Mouse (Mus musculus) kidney, embryonic 15.5 days (tissue): ENCODE results near the gene Snx9. TPM values are rescaled to one million over a fixed set of nuclear protein-coding genes. Genes with fewer than 3 reads are reported as not detected.

ENCODE experiments used
- ATAC-seq: fragments of 200-750 bp; cut with Nextera tagmentation; replicated peaks from 2 replicates; pipeline ENCODE4 v1.8.0; 2017; ENCODE audit warnings: moderate TSS enrichment; ENCODE audit not compliant: low FRiP score
- H3K27ac ChIP-seq: fragments of 300-500 bp; sonication (generic); 2 replicates; pipeline ENCODE4 v1.5.1; 2015; ENCODE audit warnings: mild to moderate bottlenecking, inconsistent platforms
- H3K27me3 ChIP-seq: fragments of 300-500 bp; sonication (generic); 2 replicates; pipeline ENCODE4 v1.6.1; 2015; ENCODE audit warnings: inconsistent platforms
- H3K36me3 ChIP-seq: fragments of 300-500 bp; sonication (generic); 2 replicates; pipeline ENCODE4 v1.6.1; 2015; ENCODE audit warnings: inconsistent platforms
- H3K4me1 ChIP-seq: fragments of 300-500 bp; sonication (generic); 2 replicates; pipeline ENCODE4 v1.6.1; 2015; ENCODE audit warnings: inconsistent platforms
- H3K4me2 ChIP-seq: fragments of 300-500 bp; sonication (generic); 2 replicates; pipeline ENCODE4 v1.6.1; 2015; ENCODE audit warnings: moderate library complexity, mild to moderate bottlenecking, inconsistent platforms
- H3K4me3 ChIP-seq: fragments of 300-500 bp; sonication (generic); replicated peaks from 2 replicates; pipeline ENCODE4 v1.5.1; 2015; ENCODE audit warnings: mild to moderate bottlenecking, inconsistent platforms
- H3K9ac ChIP-seq: fragments of 300-500 bp; sonication (generic); 2 replicates; pipeline ENCODE4 v1.6.1; 2015; ENCODE audit warnings: mild to moderate bottlenecking, inconsistent platforms
- H3K9me3 ChIP-seq: fragments of 300-500 bp; sonication (generic); replicated peaks from 2 replicates; pipeline ENCODE4 v1.6.1; 2016; ENCODE audit warnings: inconsistent platforms
- WGBS: fragments of 180-500 bp; shearing (Covaris S2); methylation state at CpG from one replicate; pipeline ENCODE4 v1.1.7; 2015; ENCODE audit warnings: mixed read lengths; 5-methylcytosine and 5-hydroxymethylcytosine counted together
- polyA plus RNA-seq: library from polyadenylated mRNA; unstranded; fragments of >200 nt; fragmentation: Nextera tagmentation; extraction: Ambion mirVana; gene quantifications from 2 replicates; pipeline ENCODE4 v1.2.1, GENCODE M21; 2015

The Snx9 gene
- polyA plus RNA-seq, 1 experiment from 2014 or later: 36.4 TPM

GRCm38 (mm10) chr17:5800824-5801560 lies 40.1 kb upstream of the Snx9 start:
- ATAC-seq: no peak
- Histone ChIP-seq H3K9ac (no peak overlapping the region), H3K27ac (no peak overlapping the region), H3K9me3 (no peaks in the 10 kb centered on the region), H3K27me3 (no peaks in the 10 kb centered on the region; the same call in 1 of the 2 replicates), H3K4me1 (peaks cover 40% of the 10 kb centered on the region), H3K4me2 (no peak overlapping the region), H3K4me3 (no peak overlapping the region), H3K36me3 (no peaks in the 10 kb centered on the region)
- WGBS: 81% methylated on average over 7 of the region's 7 CpGs

- 53% methylated on average over 17 of the region's 17 CpGs for WGBS
- Histone ChIP-seq H3K36me3 (no peaks in the 10 kb centered on the region), H3K9me3 (no peaks in the 10 kb centered on the region), H3K9ac (no peak overlapping the region), H3K27ac (no peak overlapping the region), H3K4me3 (no peak overlapping the region), H3K4me1 (peaks cover 35% of the 10 kb centered on the region), H3K27me3 (no peaks in the 10 kb centered on the region; the same call in 1 of the 2 replicates), H3K4me2 (no peak overlapping the region)
- no peak for ATAC-seq
These were observed 39.1 kb upstream of the Snx9 start for GRCm38 (mm10) chr17:5801761-5802655.

DNA sequence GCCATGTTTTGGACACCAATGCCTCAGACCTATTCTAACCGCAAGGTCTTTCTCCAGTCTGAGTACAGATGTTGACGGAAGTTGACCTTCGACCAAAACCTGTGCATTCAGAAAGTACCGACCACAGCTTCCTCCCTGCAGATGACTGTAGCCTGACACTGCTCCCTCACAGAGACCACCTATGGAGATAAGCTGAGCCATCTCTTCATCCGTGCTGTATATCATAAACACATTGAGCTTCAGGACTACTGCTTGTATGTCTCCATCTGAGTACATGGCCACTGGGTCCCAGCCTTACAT lies 38.5 kb upstream of the Snx9 start:
- Histone ChIP-seq H3K9ac (no peak overlapping the region), H3K4me1 (peaks cover 33% of the 10 kb centered on the region), H3K36me3 (no peaks in the 10 kb centered on the region), H3K9me3 (no peaks in the 10 kb centered on the region), H3K27ac (no peak overlapping the region), H3K4me3 (no peak overlapping the region), H3K4me2 (no peak overlapping the region), H3K27me3 (no peaks in the 10 kb centered on the region; the same call in 1 of the 2 replicates)
- ATAC-seq: no peak
- WGBS: 78% methylated on average over 5 of the region's 5 CpGs

GRCm38 (mm10) chr17:5803229-5804012 lies 37.7 kb upstream of the Snx9 start:
- Histone ChIP-seq H3K36me3 (no peaks in the 10 kb centered on the region), H3K4me1 (peaks cover 29% of the 10 kb centered on the region), H3K9ac (no peak overlapping the region), H3K27ac (no peak overlapping the region), H3K4me3 (no peak overlapping the region), H3K27me3 (no peaks in the 10 kb centered on the region; the same call in 1 of the 2 replicates), H3K4me2 (no peak overlapping the region), H3K9me3 (no peaks in the 10 kb centered on the region)
- WGBS: 90% methylated on average over 10 of the region's 10 CpGs
- no peak for ATAC-seq

- H3K9me3 ChIP-seq: no peaks in the 10 kb centered on the region
- WGBS: 76% methylated on average over 12 of the region's 12 CpGs
- peaks cover 23% of the 10 kb centered on the region for H3K4me1 ChIP-seq
- H3K36me3 ChIP-seq: no peaks in the 10 kb centered on the region
- no peak overlapping the region for H3K4me3 ChIP-seq
- H3K27ac ChIP-seq: no peak overlapping the region
- no peaks in the 10 kb centered on the region; the same call in 1 of the 2 replicates for H3K27me3 ChIP-seq
- no peak for ATAC-seq
- no peak overlapping the region for H3K4me2 ChIP-seq
- H3K9ac ChIP-seq: no peak overlapping the region
These were observed 36.6 kb upstream of the Snx9 start for GRCm38 (mm10) chr17:5804370-5805150.

DNA sequence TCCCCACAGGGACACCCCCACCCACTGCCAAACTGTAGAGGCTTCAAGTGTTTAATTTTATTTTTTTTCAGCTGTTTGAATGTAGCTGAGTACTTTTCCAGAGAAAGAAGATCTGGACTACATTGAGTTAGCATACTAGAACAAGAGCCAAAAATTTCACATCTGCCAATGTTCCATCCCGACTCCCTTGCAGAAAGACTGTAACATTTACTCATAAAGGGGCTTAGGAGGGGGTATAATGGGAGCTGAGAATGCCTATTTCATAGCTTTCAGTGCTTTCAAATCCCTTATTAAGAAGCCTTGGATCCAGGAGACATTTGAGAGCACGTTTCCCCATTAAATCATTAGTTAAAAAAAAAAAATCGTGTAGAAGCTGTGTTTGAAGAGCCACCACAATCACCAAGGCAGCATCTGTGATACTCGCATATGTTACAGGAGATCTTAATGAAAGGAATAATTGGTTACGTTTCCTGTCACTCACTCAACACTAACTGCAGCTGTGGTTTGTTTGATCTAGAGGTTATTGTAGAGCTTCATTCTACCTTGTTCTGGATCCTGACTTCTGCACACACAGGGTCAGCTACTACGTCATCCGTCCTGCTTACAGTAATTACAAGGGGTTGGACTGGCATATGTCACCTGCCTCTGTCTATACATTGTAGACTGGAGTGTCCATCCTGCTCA lies 35.8 kb upstream of the Snx9 start:
- Histone ChIP-seq H3K9me3 (no peaks in the 10 kb centered on the region), H3K4me1 (peaks cover 23% of the 10 kb centered on the region), H3K36me3 (no peaks in the 10 kb centered on the region), H3K27ac (no peak overlapping the region), H3K4me2 (no peak overlapping the region), H3K4me3 (no peak overlapping the region), H3K27me3 (no peaks in the 10 kb centered on the region; the same call in 1 of the 2 replicates), H3K9ac (no peak overlapping the region)
- 73% methylated on average over 7 of the region's 7 CpGs for WGBS
- no peak for ATAC-seq

GRCm38 (mm10) chr17:5805935-5806334 lies 35.2 kb upstream of the Snx9 start:
- H3K36me3 ChIP-seq: no peaks in the 10 kb centered on the region
- ATAC-seq: no peak
- no peak overlapping the region for H3K27ac ChIP-seq
- no peak overlapping the region for H3K9ac ChIP-seq
- no peaks in the 10 kb centered on the region for H3K27me3 ChIP-seq
- 78% methylated on average over 2 of the region's 2 CpGs for WGBS
- no peak overlapping the region for H3K4me3 ChIP-seq
- H3K4me2 ChIP-seq: no peak overlapping the region
- H3K9me3 ChIP-seq: no peaks in the 10 kb centered on the region
- H3K4me1 ChIP-seq: peaks cover 19% of the 10 kb centered on the region

DNA sequence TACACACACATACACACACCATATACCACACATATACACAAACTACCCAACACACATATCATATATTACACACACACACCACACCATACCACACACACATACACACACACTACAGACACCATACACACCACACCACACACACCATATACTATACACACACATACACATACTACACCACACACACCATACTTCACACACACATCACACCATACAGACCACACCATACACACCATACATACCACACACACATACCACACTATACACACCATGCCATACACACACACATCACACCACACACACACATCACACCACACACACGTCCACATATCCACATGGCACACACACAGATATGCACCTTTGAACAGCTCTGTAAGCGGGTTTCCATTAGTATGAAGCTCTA lies 34.3 kb upstream of the Snx9 start:
- 91% methylated on average over 2 of the region's 2 CpGs for WGBS
- H3K36me3 ChIP-seq: no peaks in the 10 kb centered on the region
- H3K4me2 ChIP-seq: no peak overlapping the region
- H3K27ac ChIP-seq: no peak overlapping the region
- H3K9ac ChIP-seq: no peak overlapping the region
- no peak overlapping the region for H3K4me3 ChIP-seq
- no peaks in the 10 kb centered on the region for H3K9me3 ChIP-seq
- no peaks in the 10 kb centered on the region for H3K27me3 ChIP-seq
- ATAC-seq: no peak
- peaks cover 11% of the 10 kb centered on the region for H3K4me1 ChIP-seq

GRCm38 (mm10) chr17:5807847-5808386 lies 33.2 kb upstream of the Snx9 start:
- Histone ChIP-seq H3K9ac (no peak overlapping the region), H3K27ac (peak overlapping the region; percentile 38), H3K4me3 (no peak overlapping the region), H3K36me3 (no peaks in the 10 kb centered on the region), H3K4me2 (no peak overlapping the region), H3K27me3 (no peaks in the 10 kb centered on the region), H3K9me3 (no peaks in the 10 kb centered on the region), H3K4me1 (peaks cover 4% of the 10 kb centered on the region; the same call in 1 of the 2 replicates)
- 54% methylated on average over 3 of the region's 3 CpGs for WGBS
- no peak for ATAC-seq

GRCm38 (mm10) chr17:5813863-5814640 lies 27.1 kb upstream of the Snx9 start:
- H3K9ac ChIP-seq: no peak overlapping the region
- H3K4me3 ChIP-seq: no peak overlapping the region
- WGBS: 71% methylated on average over 8 of the region's 8 CpGs
- H3K27ac ChIP-seq: no peak overlapping the region
- H3K4me1 ChIP-seq: peaks cover 3% of the 10 kb centered on the region
- no peaks in the 10 kb centered on the region for H3K27me3 ChIP-seq
- no peak overlapping the region for H3K4me2 ChIP-seq
- no peak for ATAC-seq
- no peaks in the 10 kb centered on the region for H3K9me3 ChIP-seq
- no peaks in the 10 kb centered on the region for H3K36me3 ChIP-seq
